15 mouse cellular contexts compared by ENCODE assay signal in the genomic region with DNA sequence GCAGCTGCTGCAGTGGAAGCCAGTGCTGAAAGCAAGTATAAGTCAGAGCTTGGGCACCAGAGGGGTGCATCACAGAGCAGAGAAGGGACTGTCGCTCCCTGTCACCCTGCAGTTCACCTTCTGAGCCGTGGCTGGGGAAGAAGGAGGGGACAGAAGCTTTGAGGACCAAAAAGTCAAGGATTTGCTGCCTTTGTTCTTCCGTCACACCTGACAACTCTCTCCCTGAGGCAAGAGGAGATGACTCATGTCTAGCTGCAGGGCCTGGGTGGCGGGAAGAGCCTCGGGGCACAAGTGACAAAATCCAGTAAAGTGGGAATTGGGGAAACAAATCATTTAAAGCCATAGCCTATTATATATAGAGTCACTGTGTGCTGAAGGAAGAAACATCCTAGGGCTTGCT.
"Had no signal": no experiment of that assay in that cellular context is flagged by ENCODE, and none has a peak within 500 bp of the region (broad histone marks: within the 10 kb centered on the region; RNA-seq: fewer than 3 reads in every experiment).

No protein-coding gene starts in this region.

- H3K4me3 ChIP-seq: limb, embryonic 15.5 days; liver, embryonic 12.5 days; midbrain, embryonic 12.5 days; myocyte; neural tube, embryonic 15.5 days; stomach, embryonic 15.5 days had no signal

- ATAC-seq: liver, embryonic 12.5 days had no signal

- DNase-seq: kidney, adult 18-20 months; kidney, postnatal 25 days; lung, embryonic 14.5 days; lung, postnatal 10 days; lung, postnatal 4 days; retina, postnatal 1 day; right cerebral cortex, postnatal 4 days; spleen, adult 18-20 months; thymus, postnatal 36 days had no signal

- H3K27ac ChIP-seq: limb, embryonic 15.5 days; liver, embryonic 12.5 days; midbrain, embryonic 12.5 days; neural tube, embryonic 15.5 days; stomach, embryonic 15.5 days had no signal
